Mouse (Mus musculus): ENCODE results near the gene Gm20388. TPM values are rescaled to one million over a fixed set of nuclear protein-coding genes. Genes with fewer than 3 reads are reported as not detected.

Gene Gm20388
- polyA plus RNA-seq, 1 experiment from 2014 or later, result not detected

GRCm38 (mm10) chr8:122303451-122303850 is 2392.8 kb downstream of the Gm20388 start:
- Histone ChIP-seq H3K9me3 (replicated peaks) (no peaks in the 10 kb centered on the region), H3K27me3 (no peaks in the 10 kb centered on the region), H3K4me1 (replicated peaks) (peaks cover 100% of the 10 kb centered on the region), H3K4me2 (peak overlapping the region; percentile 99), H3K36me3 (peaks cover 97% of the 10 kb centered on the region), H3K9ac (peak overlapping the region; percentile 99), H3K4me3 (replicated peaks) (no peak overlapping the region), H3K27ac (peak overlapping the region; percentile 97)
- no peak for ATAC-seq (ENCODE audit: low read depth)
- WGBS (ENCODE audit: insufficient replicate concordance), result 35% methylated on average over 6 of the region's 6 CpGs
- DNase-seq, result no peak

GRCm38 (mm10) chr8:122304058-122304457 is 2393.4 kb downstream of the Gm20388 start:
- DNase-seq (no peak), ATAC-seq (ENCODE audit: low read depth) (peak; percentile 33)
- H3K4me3 ChIP-seq (replicated peaks), result no peak overlapping the region
- 7% methylated on average over 3 of the region's 3 CpGs for WGBS (ENCODE audit: insufficient replicate concordance)
- no peaks in the 10 kb centered on the region for H3K27me3 ChIP-seq
- peaks cover 100% of the 10 kb centered on the region for H3K4me1 ChIP-seq (replicated peaks)
- peak overlapping the region; percentile 97 for H3K27ac ChIP-seq
- no peaks in the 10 kb centered on the region for H3K9me3 ChIP-seq (replicated peaks)
- peak overlapping the region; percentile 99 for H3K9ac ChIP-seq
- H3K36me3 ChIP-seq, result peaks cover 97% of the 10 kb centered on the region
- H3K4me2 ChIP-seq, result peak overlapping the region; percentile 99

GRCm38 (mm10) chr8:122306660-122307399 is 2396.2 kb downstream of the Gm20388 start:
- H3K27ac ChIP-seq, result peak overlapping the region; percentile 97
- WGBS (ENCODE audit: insufficient replicate concordance), result 39% methylated on average over 26 of the region's 26 CpGs

GRCm38 (mm10) chr8:122307836-122308235 is 2397.2 kb downstream of the Gm20388 start:
- no peak for DNase-seq
- peaks cover 96% of the 10 kb centered on the region for H3K36me3 ChIP-seq
- peak overlapping the region; percentile 99 for H3K9ac ChIP-seq
- peak overlapping the region; percentile 99 for H3K4me2 ChIP-seq
- H3K4me1 ChIP-seq (replicated peaks), result peaks cover 100% of the 10 kb centered on the region
- H3K4me3 ChIP-seq (replicated peaks), result no peak overlapping the region
- 77% methylated on average over 8 of the region's 8 CpGs for WGBS (ENCODE audit: insufficient replicate concordance)
- H3K9me3 ChIP-seq (replicated peaks), result no peaks in the 10 kb centered on the region
- peak overlapping the region; percentile 97 for H3K27ac ChIP-seq
- no peak for ATAC-seq (ENCODE audit: low read depth)
- no peaks in the 10 kb centered on the region for H3K27me3 ChIP-seq

More at GRCm38 (mm10) chr8:122306660-122307399, 2396.2 kb downstream of the Gm20388 start:
- H3K4me2 ChIP-seq, result peak overlapping the region; percentile 99
- ATAC-seq (ENCODE audit: low read depth) (peak; percentile 4), DNase-seq (no peak)
- peaks cover 100% of the 10 kb centered on the region for H3K4me1 ChIP-seq (replicated peaks)
- no peaks in the 10 kb centered on the region for H3K9me3 ChIP-seq (replicated peaks)
- H3K27me3 ChIP-seq, result no peaks in the 10 kb centered on the region
- peaks cover 96% of the 10 kb centered on the region for H3K36me3 ChIP-seq
- peak overlapping the region; percentile 37 for H3K4me3 ChIP-seq (replicated peaks)
- H3K9ac ChIP-seq, result peak overlapping the region; percentile 99

- peak overlapping the region; percentile 97 for H3K27ac ChIP-seq
- DNase-seq (peak; percentile 94), ATAC-seq (ENCODE audit: low read depth) (peak; percentile 87)
- 7% methylated on average over 12 of the region's 12 CpGs for WGBS (ENCODE audit: insufficient replicate concordance)
- peak overlapping the region; percentile 99 for H3K4me2 ChIP-seq
- peak overlapping the region; percentile 99 for H3K9ac ChIP-seq
- peaks cover 100% of the 10 kb centered on the region for H3K4me1 ChIP-seq (replicated peaks)
- no peaks in the 10 kb centered on the region for H3K27me3 ChIP-seq
- peak overlapping the region; percentile 40 for H3K4me3 ChIP-seq (replicated peaks)
- H3K36me3 ChIP-seq, result peaks cover 99% of the 10 kb centered on the region
- no peaks in the 10 kb centered on the region for H3K9me3 ChIP-seq (replicated peaks)
These were observed 2398.6 kb downstream of the Gm20388 start for GRCm38 (mm10) chr8:122309272-122309671.

- peak overlapping the region; percentile 99 for H3K4me2 ChIP-seq
- H3K9ac ChIP-seq, result peak overlapping the region; percentile 99
- H3K27me3 ChIP-seq, result no peaks in the 10 kb centered on the region
- no peak for DNase-seq
- H3K36me3 ChIP-seq, result peaks cover 99% of the 10 kb centered on the region
- WGBS (ENCODE audit: insufficient replicate concordance), result 56% methylated on average over 2 of the region's 2 CpGs
- H3K9me3 ChIP-seq (replicated peaks), result no peaks in the 10 kb centered on the region
- peaks cover 100% of the 10 kb centered on the region for H3K4me1 ChIP-seq (replicated peaks)
- no peak overlapping the region for H3K4me3 ChIP-seq (replicated peaks)
- no peak for ATAC-seq (ENCODE audit: low read depth)
- peak overlapping the region; percentile 97 for H3K27ac ChIP-seq
These were observed 2400.5 kb downstream of the Gm20388 start for GRCm38 (mm10) chr8:122311115-122311514.

GRCm38 (mm10) chr8:122312553-122312952 is 2401.9 kb downstream of the Gm20388 start:
- Histone ChIP-seq H3K9ac (peak overlapping the region; percentile 99), H3K36me3 (peaks cover 99% of the 10 kb centered on the region), H3K4me1 (replicated peaks) (peaks cover 100% of the 10 kb centered on the region), H3K27me3 (no peaks in the 10 kb centered on the region), H3K27ac (peak overlapping the region; percentile 97), H3K4me2 (peak overlapping the region; percentile 51), H3K4me3 (replicated peaks) (peak overlapping the region; percentile 21; the same call in 1 of the 2 replicates), H3K9me3 (replicated peaks) (no peaks in the 10 kb centered on the region)
- DNase-seq, result no peak
- ATAC-seq (ENCODE audit: low read depth), result no peak
- WGBS (ENCODE audit: insufficient replicate concordance), result 27% methylated on average over 2 of the region's 2 CpGs

- Histone ChIP-seq H3K27me3 (no peaks in the 10 kb centered on the region), H3K4me3 (replicated peaks) (peak overlapping the region; percentile 21; the same call in 1 of the 2 replicates)
These were observed 2402.7 kb downstream of the Gm20388 start for GRCm38 (mm10) chr8:122313310-122313709.

GRCm38 (mm10) chr8:122314899-122315496 is 2404.4 kb downstream of the Gm20388 start:
- H3K4me1 ChIP-seq (replicated peaks), result peaks cover 100% of the 10 kb centered on the region
- H3K4me3 ChIP-seq (replicated peaks), result no peak overlapping the region
- ATAC-seq (ENCODE audit: low read depth) (no peak), DNase-seq (no peak)
- H3K27ac ChIP-seq, result peak overlapping the region; percentile 97
- WGBS (ENCODE audit: insufficient replicate concordance), result 29% methylated on average over 13 of the region's 13 CpGs
- peak overlapping the region; percentile 6; the same call in 1 of the 2 replicates for H3K4me2 ChIP-seq
- H3K36me3 ChIP-seq, result peaks cover 93% of the 10 kb centered on the region
- no peaks in the 10 kb centered on the region for H3K27me3 ChIP-seq
- H3K9me3 ChIP-seq (replicated peaks), result no peaks in the 10 kb centered on the region
- H3K9ac ChIP-seq, result peak overlapping the region; percentile 99

More at GRCm38 (mm10) chr8:122313310-122313709, 2402.7 kb downstream of the Gm20388 start:
- peak; percentile 83 for DNase-seq
- peaks cover 99% of the 10 kb centered on the region for H3K36me3 ChIP-seq
- peak overlapping the region; percentile 99 for H3K9ac ChIP-seq
- H3K4me1 ChIP-seq (replicated peaks), result peaks cover 100% of the 10 kb centered on the region
- WGBS (ENCODE audit: insufficient replicate concordance), result 6% methylated on average over 12 of the region's 12 CpGs
- H3K4me2 ChIP-seq, result peak overlapping the region; percentile 51
- peak overlapping the region; percentile 97 for H3K27ac ChIP-seq
- ATAC-seq (ENCODE audit: low read depth), result peak; percentile 51
- no peaks in the 10 kb centered on the region for H3K9me3 ChIP-seq (replicated peaks)

- WGBS (ENCODE audit: insufficient replicate concordance), result 49% methylated on average over 2 of the region's 2 CpGs
- Histone ChIP-seq H3K27me3 (no peaks in the 10 kb centered on the region), H3K9me3 (replicated peaks) (no peaks in the 10 kb centered on the region), H3K4me2 (0 out of 2 replicates have a peak overlapping the region, but pooled peaks have one; percentile 8), H3K27ac (peak overlapping the region; percentile 97), H3K9ac (peak overlapping the region; percentile 99), H3K36me3 (peaks cover 90% of the 10 kb centered on the region), H3K4me3 (replicated peaks) (no peak overlapping the region), H3K4me1 (replicated peaks) (peaks cover 100% of the 10 kb centered on the region)
- ATAC-seq (ENCODE audit: low read depth) (no peak), DNase-seq (no peak)
These were observed 2405.8 kb downstream of the Gm20388 start for GRCm38 (mm10) chr8:122316402-122316801.

- Histone ChIP-seq H3K4me1 (replicated peaks) (peaks cover 100% of the 10 kb centered on the region), H3K4me3 (replicated peaks) (peak overlapping the region; percentile 2), H3K9me3 (replicated peaks) (no peaks in the 10 kb centered on the region), H3K36me3 (peaks cover 85% of the 10 kb centered on the region), H3K27ac (peak overlapping the region; percentile 97), H3K4me2 (peak overlapping the region; percentile 54), H3K9ac (peak overlapping the region; percentile 99), H3K27me3 (no peaks in the 10 kb centered on the region)
- 0 out of 2 replicates have a peak, but pooled peaks have one; percentile 2 for ATAC-seq (ENCODE audit: low read depth)
- no peak for DNase-seq
- WGBS (ENCODE audit: insufficient replicate concordance), result 15% methylated on average over 8 of the region's 8 CpGs
These were observed 2407.4 kb downstream of the Gm20388 start for GRCm38 (mm10) chr8:122317918-122318475.

Measured in liver, embryonic 13.5 days (tissue).